Mouse (Mus musculus) midbrain, embryonic 11.5 days (tissue): ENCODE results near the gene Cmklr1. TPM values are rescaled to one million over a fixed set of nuclear protein-coding genes. Genes with fewer than 3 reads are reported as not detected.

Experiments
- ATAC-seq: fragments of 200-750 bp; cut with Nextera tagmentation; 2 replicates; pipeline ENCODE4 v1.8.0; 2017; ENCODE audit warnings: moderate TSS enrichment, moderate library complexity; ENCODE audit not compliant: low FRiP score
- DNase-seq: peaks from one replicate; pipeline ENCODE4 v3.0.0; 2015; ENCODE audit warnings: low spot score; ENCODE audit errors: missing footprints
- H3K27ac ChIP-seq: fragments of 300-500 bp; sonication (generic); 2 replicates; pipeline ENCODE4 v1.5.1; 2014; ENCODE audit warnings: low read depth, low read length
- H3K27me3 ChIP-seq: fragments of 300-500 bp; sonication (generic); 2 replicates; pipeline ENCODE4 v1.6.1; 2014; ENCODE audit warnings: mild to moderate bottlenecking, low read length, moderate library complexity, mixed read lengths; ENCODE audit not compliant: control insufficient read depth, insufficient read depth
- H3K36me3 ChIP-seq: fragments of 300-500 bp; sonication (generic); 2 replicates; pipeline ENCODE4 v1.6.1; 2014; ENCODE audit warnings: mild to moderate bottlenecking, low read length, moderate library complexity, mixed read lengths; ENCODE audit not compliant: control insufficient read depth, insufficient read depth
- H3K4me1 ChIP-seq: fragments of 300-500 bp; sonication (generic); 2 replicates; pipeline ENCODE4 v1.6.1; 2014; ENCODE audit warnings: low read length; ENCODE audit not compliant: control insufficient read depth, insufficient read depth
- H3K4me2 ChIP-seq: fragments of 300-500 bp; sonication (generic); 2 replicates; pipeline ENCODE4 v1.6.1; 2014; ENCODE audit warnings: mild to moderate bottlenecking, moderate library complexity
- H3K4me3 ChIP-seq: fragments of 300-500 bp; sonication (generic); 2 replicates; pipeline ENCODE4 v1.5.1; 2014; ENCODE audit warnings: low read depth, low read length
- H3K9ac ChIP-seq: fragments of 300-500 bp; sonication (generic); 2 replicates; pipeline ENCODE4 v1.6.1; 2014; ENCODE audit warnings: low read length
- H3K9me3 ChIP-seq: fragments of 300-500 bp; sonication (generic); 2 replicates; pipeline ENCODE4 v1.6.1; 2016; ENCODE audit warnings: low read length; ENCODE audit not compliant: control insufficient read depth
- WGBS: fragments of 180-500 bp; shearing (Covaris S2); extraction: QIAGEN DNeasy Blood & Tissue Kit; methylation state at CpG from one replicate; pipeline ENCODE4 v1.1.7; 2014; 5-methylcytosine and 5-hydroxymethylcytosine counted together
- polyA plus RNA-seq: library from polyadenylated mRNA; unstranded; fragments of >200 nt; fragmentation: Nextera tagmentation; extraction: Ambion mirVana; gene quantifications from 2 replicates; pipeline ENCODE4 v1.2.1, GENCODE M21; 2014

Gene Cmklr1
- polyA plus RNA-seq, 1 experiment from 2014 or later = 2.2 TPM

DNA sequence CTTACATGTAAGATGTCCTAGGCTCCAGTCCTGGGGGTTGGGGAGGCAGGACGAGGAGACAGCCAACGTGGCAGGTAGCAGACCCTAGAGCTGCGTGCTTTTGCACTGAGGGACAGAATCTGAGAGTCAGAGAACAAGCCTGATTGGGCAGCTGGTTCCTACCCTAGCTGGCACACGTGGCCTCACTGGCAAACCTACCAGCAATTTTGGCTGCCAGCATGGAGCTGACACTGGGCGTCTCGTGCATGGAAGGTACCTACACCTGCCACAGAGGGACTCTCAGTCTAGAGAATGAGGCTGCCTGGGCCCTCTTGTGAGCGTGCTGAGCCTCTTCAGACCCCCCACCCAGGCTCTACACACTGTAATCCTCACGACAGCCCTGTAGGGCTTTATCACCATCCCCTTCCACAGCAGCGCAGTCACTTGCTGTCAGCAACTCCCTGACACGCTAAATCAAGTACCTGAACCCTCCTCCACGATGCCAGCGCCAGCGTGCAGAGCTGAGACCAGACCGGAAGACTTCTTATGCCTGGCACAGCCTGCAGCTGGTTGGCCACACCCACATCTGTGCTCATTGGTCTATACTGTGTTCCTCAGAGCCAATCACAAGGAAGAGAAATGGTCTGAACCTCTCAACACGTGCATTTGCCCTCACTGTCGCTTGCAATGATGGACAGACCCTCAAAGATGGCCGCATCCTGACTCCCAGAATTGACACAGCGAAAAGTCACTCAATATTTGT, 6.9 kb downstream of the Cmklr1 start:
- Histone ChIP-seq H3K27me3 (no peaks in the 10 kb centered on the region), H3K27ac (no peak overlapping the region), H3K4me1 (no peaks in the 10 kb centered on the region), H3K4me3 (no peak overlapping the region), H3K4me2 (peak overlapping the region; percentile 14; the same call in 1 of the 2 replicates), H3K9me3 (no peaks in the 10 kb centered on the region), H3K36me3 (no peaks in the 10 kb centered on the region), H3K9ac (0 out of 2 replicates have a peak overlapping the region, but pooled peaks have one; percentile 4)
- peak; percentile 88 for ATAC-seq
- WGBS = 58% methylated on average over 18 of the region's 18 CpGs
- DNase-seq = no peak

DNA sequence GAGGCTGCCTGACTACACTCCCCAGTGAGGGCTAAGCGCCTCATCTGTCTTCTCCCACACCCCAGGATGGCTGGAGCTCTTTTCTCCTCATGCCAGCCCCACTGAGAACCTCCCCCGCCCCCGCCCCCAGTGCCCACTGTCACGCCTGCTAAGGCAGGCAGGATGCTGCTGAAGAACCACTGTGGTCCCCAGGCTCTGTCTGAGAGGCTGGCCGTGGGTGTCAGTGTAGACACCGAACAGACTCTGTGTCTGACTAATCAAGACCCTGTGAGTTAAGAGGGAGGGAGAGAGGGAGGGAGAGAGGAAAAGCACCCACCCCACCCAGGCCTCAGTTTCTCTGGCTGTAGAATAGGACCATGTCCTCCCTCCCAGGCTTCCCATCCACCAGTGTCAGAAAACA, 9.2 kb downstream of the Cmklr1 start:
- Histone ChIP-seq H3K9ac (no peak overlapping the region), H3K27me3 (no peaks in the 10 kb centered on the region), H3K4me3 (no peak overlapping the region), H3K9me3 (no peaks in the 10 kb centered on the region), H3K27ac (no peak overlapping the region), H3K36me3 (no peaks in the 10 kb centered on the region), H3K4me2 (no peak overlapping the region), H3K4me1 (no peaks in the 10 kb centered on the region)
- 63% methylated on average over 6 of the region's 6 CpGs for WGBS
- DNase-seq (no peak), ATAC-seq (no peak)

DNA sequence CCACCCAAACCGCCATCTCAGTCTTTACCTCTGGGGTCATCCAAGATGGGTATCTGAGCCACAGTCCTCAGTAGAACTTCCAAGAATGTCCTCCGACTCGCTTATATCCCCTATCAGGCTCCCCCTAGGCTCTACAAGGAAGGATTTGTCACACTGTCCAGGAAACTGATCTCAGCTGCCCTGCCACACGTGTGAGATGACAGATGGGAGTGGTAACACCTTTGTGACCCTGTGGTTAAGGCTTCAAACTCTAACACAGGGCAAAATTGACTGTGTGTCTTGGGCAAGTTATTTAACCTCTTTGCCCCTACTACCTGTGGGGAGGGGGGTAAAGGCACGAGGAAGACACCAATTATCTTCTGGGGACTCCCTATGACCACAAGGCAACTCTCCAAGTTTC, 11.1 kb downstream of the Cmklr1 start:
- no peak overlapping the region for H3K4me2 ChIP-seq

DNA sequence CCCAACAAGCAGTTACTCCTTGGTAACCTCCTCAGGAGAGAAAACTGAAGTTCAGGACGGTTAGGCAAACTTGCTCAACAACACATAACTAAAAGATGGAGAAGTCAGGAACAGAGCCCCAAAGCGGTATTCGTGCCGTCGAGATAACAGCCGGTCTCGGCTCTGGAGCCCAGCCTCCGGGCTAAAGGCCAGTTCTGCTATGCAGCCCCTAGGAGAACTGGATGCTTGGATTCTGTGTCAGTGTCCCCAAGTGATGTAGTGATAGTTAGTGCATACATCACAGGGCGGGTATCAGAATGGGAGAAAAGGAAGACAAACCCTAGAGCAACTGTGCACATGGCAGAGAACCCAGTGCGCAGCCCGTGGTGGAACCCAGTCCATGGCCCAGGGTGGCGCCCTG, 12.2 kb downstream of the Cmklr1 start:
- ATAC-seq = no peak
- no peaks in the 10 kb centered on the region for H3K36me3 ChIP-seq
- H3K27me3 ChIP-seq = no peaks in the 10 kb centered on the region
- no peak for DNase-seq
- 93% methylated on average over 12 of the region's 12 CpGs for WGBS
- H3K4me3 ChIP-seq = no peak overlapping the region
- H3K4me1 ChIP-seq = no peaks in the 10 kb centered on the region
- no peak overlapping the region for H3K27ac ChIP-seq
- no peak overlapping the region for H3K9ac ChIP-seq
- H3K9me3 ChIP-seq = no peaks in the 10 kb centered on the region
- no peak overlapping the region for H3K4me2 ChIP-seq

More for the DNA sequence above, 11.1 kb downstream of the Cmklr1 start:
- Histone ChIP-seq H3K9ac (no peak overlapping the region), H3K27ac (no peak overlapping the region), H3K4me3 (no peak overlapping the region), H3K27me3 (no peaks in the 10 kb centered on the region), H3K9me3 (no peaks in the 10 kb centered on the region), H3K36me3 (no peaks in the 10 kb centered on the region), H3K4me1 (no peaks in the 10 kb centered on the region)
- ATAC-seq (no peak), DNase-seq (no peak)
- 78% methylated on average over 5 of the region's 5 CpGs for WGBS

DNA sequence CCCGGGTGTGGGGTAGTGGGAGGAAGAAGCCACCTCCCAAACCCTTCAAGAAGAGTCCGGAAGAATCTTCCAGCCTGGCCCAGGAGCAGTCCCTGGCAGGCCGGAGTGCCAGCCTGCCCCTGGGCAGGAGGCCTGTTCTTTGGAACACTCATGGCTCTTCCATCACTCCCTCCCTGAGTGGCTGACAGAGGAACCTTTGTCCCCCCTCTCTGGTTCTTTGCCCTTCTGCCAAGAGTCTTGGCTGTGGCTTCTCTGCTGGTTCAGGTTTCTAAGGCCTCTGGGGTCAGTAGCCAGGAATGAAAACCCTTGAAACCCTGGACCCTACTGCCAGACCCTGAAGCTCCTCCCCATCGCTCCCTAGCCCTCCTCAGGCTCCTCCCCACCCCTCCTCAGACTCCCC, 12.6 kb downstream of the Cmklr1 start:
- no peaks in the 10 kb centered on the region for H3K4me1 ChIP-seq
- no peak overlapping the region for H3K4me3 ChIP-seq
- no peaks in the 10 kb centered on the region for H3K27me3 ChIP-seq
- no peak for DNase-seq
- no peak for ATAC-seq
- H3K9me3 ChIP-seq = no peaks in the 10 kb centered on the region
- WGBS = 76% methylated on average over 4 of the region's 4 CpGs
- H3K36me3 ChIP-seq = no peaks in the 10 kb centered on the region
- no peak overlapping the region for H3K4me2 ChIP-seq
- H3K9ac ChIP-seq = no peak overlapping the region
- no peak overlapping the region for H3K27ac ChIP-seq

DNA sequence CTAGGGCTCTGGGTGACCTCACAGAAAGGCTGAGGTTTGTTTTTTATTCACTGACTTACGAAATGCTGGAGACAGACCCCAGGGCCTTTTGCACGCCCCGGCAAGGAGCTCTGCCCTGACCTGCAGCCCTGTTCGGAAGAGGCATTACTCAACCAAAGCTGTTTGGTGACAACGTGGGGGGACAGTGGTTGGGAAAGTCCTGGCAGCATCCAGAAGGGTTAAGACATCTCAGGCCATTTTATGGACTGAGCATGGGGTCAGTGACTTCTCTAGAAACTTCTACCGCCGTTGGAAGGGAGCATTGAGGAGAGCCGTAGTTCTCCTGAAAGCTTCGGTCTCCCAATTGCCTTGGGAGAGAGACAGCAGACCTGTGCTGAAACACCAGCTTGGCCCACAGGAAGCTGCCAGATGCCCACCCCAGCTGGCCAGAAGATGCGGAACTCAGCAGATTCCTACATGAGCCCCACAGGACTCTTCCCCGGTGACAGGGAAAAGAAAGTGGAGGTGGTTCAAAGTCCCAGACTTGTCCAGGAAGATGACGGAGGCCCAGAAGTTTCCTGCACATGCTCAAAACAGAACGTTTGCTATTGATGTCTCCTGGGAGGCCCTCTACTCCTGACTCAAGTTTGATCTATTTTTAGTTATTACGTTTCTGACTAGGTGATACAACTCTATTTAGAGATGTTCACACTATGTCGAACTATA, 14.2 kb downstream of the Cmklr1 start:
- H3K4me3 ChIP-seq = no peak overlapping the region
- no peak overlapping the region for H3K9ac ChIP-seq
- 86% methylated on average over 15 of the region's 15 CpGs for WGBS
- ATAC-seq (no peak), DNase-seq (no peak)
- no peak overlapping the region for H3K27ac ChIP-seq
- H3K9me3 ChIP-seq = no peaks in the 10 kb centered on the region
- H3K27me3 ChIP-seq = no peaks in the 10 kb centered on the region
- no peak overlapping the region for H3K4me2 ChIP-seq
- no peaks in the 10 kb centered on the region for H3K36me3 ChIP-seq
- no peaks in the 10 kb centered on the region for H3K4me1 ChIP-seq

DNA sequence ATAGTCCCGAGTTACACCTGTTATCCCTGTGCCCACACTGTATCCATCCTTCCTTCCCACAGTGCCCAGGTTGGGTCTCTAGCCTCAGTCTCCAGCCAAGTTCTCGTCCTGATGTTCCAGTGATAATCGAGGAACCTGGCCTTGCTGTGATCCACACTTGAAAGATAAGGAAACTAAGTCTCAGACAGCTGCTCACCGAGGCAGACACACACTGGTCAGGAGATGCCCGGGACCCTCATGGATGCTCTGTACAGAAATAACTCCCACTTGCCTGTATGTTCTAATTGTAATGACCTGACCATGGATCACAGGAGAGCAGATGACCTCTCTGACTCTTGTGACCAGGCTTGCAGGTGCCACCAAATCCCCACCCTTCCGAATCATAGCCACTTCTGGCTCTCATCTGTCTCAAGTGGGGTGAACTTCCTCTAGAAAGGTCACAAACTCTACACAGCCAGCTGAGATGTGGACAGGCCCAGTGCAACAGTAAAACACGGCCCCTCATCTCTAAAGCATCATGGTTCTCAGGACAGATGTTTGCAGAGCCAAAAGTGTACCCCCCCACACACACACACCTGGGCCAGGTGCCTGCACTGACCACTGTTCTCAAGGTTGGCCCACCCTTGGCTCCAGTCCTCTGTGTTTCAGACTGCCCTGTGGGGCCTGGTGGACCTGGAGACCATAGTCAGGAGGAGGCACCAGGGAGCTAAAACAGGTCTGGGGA, 15.2 kb downstream of the Cmklr1 start:
- Histone ChIP-seq H3K27ac (no peak overlapping the region), H3K9me3 (no peaks in the 10 kb centered on the region), H3K27me3 (no peaks in the 10 kb centered on the region), H3K4me1 (no peaks in the 10 kb centered on the region), H3K9ac (no peak overlapping the region), H3K4me2 (no peak overlapping the region), H3K36me3 (no peaks in the 10 kb centered on the region), H3K4me3 (no peak overlapping the region)
- ATAC-seq = no peak
- WGBS = 87% methylated on average over 7 of the region's 7 CpGs
- DNase-seq = peak; percentile 10

DNA sequence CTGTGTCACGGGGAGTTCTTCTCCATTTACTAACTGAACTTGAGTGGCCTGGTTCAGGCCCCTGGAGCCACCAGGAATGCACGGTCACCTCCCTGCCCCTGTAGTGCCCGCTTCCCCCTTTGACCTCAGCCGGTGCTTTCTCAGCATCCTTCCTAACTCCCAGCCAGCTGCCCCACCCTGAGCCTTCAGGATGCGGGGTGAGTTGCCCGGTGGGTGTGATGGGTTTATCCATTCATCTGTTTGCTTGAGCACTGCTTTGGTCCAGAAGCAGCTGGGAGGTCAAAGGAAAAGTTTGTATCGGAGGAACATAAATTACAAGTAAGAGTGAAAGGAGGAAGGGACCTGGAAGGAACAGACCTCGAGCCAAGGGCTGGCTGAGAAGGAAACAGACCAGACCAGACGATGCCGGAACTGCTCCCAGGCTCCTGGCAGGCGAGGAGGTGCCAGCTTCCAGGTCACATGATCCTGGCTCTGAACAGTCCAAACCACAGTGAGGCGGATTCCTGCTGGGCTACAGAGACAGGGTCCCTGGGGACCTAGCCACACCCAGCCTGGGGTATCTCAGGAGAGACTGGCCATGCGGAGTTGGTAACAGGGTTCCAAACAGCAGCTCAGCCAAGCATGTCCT, 16.1 kb downstream of the Cmklr1 start:
- Histone ChIP-seq H3K9ac (no peak overlapping the region), H3K27me3 (no peaks in the 10 kb centered on the region), H3K9me3 (no peaks in the 10 kb centered on the region), H3K4me2 (no peak overlapping the region), H3K27ac (no peak overlapping the region), H3K4me3 (no peak overlapping the region), H3K4me1 (no peaks in the 10 kb centered on the region), H3K36me3 (no peaks in the 10 kb centered on the region)
- DNase-seq (no peak), ATAC-seq (no peak)
- 66% methylated on average over 13 of the region's 13 CpGs for WGBS
